Mouse (Mus musculus): ENCODE measurements around the gene Cib2.

DNA sequence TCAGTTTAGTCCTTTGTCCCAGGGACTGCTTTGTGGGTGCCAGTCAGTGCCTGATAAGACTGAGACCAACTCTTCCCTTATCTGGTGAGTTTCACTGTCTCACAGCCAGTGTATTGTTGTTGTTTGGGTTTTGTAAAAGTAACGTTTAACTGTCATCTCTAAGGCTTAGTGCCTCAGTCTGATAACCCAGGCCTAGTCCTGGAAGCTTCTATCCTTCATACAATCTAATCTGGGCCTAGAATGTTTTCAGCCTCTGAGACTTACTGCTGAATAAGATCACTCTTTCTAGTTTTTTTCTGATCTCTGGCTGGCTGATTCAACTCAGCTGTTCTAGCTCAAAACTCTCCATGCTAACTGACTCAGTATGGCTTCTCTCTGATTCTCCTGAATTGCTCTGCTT lies 23.7 kb upstream of the Cib2 start:
- TF ChIP-seq CTCF (IDR thresholded peaks at IDR 0.05; ENCODE audit: low read depth) (no peak), EP300 (IDR thresholded peaks at IDR 0.05; ENCODE audit: low read depth) (no peak)
